Mouse (Mus musculus): ENCODE data around the gene P2rx6.
A peak's percentile ranks its signal among the peaks of the same experiment; 100 is the strongest.
"Not testable (repeated sequence)": the region's sequence is repeated elsewhere in the genome, so short reads cannot be mapped to it uniquely, and the experiment has no call there.

P2rx6 gene

DNA sequence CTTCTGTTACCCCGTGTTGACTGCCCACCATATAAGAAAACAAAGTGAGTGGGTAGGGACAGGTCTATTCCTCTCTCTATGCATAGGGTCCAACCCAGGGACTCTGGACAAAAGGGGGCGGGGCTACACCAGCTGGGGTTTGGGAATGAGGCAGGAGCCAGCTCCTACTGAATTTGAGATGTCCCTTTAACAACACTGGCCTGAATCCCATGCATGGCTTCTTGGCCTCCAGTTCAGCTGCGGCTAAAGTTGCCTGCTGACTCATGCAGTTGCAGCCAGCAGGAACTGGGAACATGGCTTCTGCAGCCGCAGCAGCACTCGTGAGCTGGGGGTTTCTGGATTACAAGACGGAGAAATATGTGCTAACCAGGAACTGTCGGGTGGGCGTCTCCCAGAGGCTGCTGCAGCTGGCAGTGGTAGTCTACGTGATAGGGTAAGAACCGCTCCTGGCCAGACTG is at the start of gene P2rx6:
Gene P2rx6, plus strand, starts transcription at position 135 of the 458 bp plus-strand sequence.
- no peak for DNase-seq (ENCODE audit: low read depth, low spot score)

DNA sequence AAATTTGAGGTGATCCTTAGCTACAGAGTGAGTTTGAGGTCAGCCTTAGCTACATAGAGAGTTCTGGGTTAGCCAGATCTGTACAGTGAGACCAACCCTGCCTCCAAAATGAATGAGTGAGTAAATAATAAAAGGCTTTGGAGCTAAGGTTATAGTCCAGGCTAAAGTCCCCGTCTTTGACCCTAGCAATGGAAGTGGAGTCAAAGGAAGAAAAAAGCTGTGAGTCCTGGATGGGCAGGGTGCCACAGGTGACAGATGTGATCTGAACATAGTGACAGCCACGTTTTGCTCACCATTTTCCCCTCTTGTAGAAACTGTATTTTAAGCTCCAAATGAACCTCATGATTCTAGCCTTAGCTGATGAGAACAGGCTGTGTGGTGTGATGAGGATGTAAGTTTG is 42.8 kb upstream of the P2rx6 start:
- DNase-seq (ENCODE audit: low read depth, low spot score), result no peak

DNA sequence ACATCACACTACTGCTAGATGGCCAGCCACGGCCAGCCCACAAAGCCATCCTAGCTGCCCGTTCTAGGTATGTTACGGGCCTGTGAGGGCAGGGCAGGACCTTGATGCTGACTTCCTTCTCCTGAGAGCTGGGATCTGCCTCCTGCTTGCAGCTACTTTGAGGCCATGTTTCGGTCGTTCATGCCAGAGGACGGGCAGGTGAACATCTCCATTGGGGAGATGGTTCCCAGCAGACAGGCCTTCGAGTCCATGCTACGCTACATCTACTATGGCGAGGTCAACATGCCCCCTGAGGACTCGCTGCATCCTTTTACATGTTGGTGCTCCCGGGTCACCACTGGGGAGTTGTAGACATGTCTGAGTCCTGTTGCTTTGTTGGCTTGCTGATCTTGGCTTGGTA is 37.5 kb upstream of the P2rx6 start:
- DNase-seq (ENCODE audit: low read depth, low spot score), result no peak

DNA sequence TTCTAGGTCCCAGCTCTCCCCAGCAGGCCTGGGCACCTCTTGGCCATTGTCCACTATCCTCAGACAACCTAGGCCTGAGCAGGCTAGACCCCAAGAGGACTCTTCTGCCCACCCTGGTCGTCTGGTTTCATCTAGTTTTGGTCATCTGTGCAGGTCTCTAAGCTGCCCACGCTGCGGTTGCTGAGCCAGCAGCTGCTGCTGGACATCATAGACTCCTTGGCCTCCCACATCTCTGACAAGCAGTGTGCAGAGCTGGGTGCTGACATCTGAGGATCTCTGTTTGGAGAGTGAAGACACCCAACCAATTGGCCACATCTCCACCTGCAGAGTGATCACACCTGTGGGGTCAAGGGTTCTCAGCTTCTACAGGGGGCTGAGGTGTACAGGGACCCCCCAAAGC is 36.2 kb upstream of the P2rx6 start:
- no peak for DNase-seq (ENCODE audit: low read depth, low spot score)

DNA sequence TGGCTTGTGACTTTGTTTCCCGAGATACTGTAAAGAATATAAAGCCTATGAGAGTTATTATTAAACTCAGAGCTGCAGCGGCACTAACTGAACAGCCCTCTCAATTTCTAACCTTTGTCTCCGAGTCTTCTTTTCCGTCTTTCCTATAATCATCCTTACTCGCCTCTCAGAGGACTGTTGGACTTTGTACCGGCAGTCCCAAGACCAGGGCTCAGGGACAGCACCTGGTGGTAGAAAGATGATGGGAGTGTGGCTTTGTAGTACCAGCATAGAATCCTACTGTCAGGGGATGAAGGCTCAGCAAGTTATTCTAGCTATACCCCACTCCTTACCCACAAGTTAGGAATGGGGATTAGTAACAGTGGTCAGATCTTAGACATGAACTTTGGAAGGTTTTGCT is 35.5 kb upstream of the P2rx6 start:
- no peak for DNase-seq (ENCODE audit: low read depth, low spot score)

DNA sequence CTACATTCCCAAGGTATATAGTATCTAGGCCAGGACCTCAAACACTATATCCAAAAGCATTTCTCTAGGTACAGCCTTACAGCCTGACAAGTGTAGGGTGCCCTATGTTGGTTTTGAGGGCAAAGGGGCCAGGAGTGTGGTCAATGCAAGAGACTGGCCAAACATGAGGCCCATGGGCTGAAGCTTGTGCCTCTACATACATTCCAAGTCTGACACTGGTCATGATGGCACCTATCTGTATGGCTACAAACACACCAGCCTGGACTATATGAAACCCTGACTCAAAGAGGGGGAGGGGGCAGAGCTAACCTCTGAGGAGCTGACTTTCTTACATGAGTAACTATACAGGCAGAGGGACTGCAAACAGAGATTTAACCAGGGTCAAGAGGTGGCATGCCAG is 34.1 kb upstream of the P2rx6 start:
- DNase-seq (ENCODE audit: low read depth, low spot score), result no peak

DNA sequence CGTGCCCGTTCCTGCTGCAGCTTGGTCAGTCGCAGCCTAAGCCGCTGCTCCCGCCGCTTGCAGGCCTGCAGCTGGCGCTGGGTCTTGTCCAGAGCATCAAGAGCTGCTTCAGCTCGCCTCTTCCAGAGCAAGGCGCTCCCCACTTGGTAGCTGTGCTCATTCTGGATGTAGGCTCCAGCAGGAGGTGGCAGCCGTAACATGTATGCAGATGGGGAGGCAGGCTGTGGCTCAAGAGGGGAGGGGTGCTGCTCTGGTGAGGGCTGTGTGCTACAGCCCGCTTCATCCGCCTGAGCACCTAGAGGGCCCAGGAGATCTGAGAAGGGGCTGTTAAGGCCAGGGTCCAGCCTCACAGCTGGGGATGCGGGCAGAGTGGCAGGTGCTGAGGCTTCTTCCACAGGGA is 33.4 kb upstream of the P2rx6 start:
- DNase-seq (ENCODE audit: low read depth, low spot score), result no peak

DNA sequence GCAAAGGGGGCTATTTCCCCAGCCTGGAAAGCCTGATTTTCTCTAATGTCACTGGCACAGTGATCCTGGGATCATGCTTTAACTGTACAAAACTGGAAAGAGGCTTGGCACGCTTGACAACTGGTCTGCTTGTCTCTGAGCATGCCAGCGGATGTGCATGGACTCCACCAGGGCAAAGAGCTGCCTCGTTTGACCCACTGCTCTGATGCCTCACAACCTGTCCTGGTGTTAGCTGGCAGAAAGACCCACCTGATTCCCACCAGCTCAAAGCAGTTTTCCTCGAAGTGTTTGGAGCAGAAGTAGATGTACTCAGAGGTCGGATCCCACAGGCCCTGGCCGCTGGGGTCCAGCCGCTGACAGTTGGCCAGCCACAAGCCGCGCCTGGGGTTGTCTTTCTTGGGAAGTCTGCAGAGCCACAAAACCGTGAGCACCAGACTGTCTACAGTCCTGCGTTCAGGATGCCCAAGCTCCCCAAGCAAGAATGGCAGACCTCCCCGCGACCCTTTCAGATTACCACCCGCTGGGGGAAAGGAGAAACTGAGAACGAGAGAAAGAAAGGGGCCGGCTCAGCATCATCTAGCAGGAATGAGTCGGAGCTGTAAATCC is 31.6 kb upstream of the P2rx6 start:
- DNase-seq (ENCODE audit: low read depth, low spot score), result no peak

DNA sequence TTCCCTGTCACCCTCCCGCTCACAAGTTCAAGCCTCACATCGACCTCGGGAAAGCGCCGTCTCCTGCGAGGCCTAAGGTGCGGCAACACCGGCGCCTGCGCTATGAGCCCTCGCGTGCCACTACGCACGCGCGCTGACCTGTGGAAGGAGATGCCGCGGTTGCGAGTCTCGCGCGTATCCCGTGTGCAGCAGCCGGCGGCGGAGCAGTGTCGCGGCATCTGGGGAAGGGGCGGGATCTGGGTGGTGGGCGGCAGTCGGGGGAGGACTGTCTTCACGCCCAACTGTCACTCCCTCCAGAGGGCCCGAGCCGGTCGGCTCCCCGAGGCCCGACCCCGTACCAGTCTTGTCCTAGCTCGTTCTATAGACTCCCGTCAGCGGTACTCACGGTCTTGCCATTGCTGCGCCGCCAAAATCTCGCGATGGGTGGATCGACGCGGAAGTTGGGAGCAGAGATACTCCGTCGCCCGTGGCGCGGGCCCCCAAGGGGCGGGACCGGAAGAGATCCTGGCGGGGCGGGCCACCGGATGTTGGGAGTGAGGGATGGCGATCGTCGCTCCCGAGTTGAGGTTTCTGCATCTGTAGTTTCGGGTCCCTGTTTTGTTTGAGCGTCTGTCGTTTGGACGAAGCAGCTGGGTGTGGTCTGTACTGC is 30.9 kb upstream of the P2rx6 start, which contains the start of gene Thap7:
Gene Thap7, minus strand, starts transcription at position 497 of the 649 bp plus-strand sequence.
- DNase-seq (ENCODE audit: low read depth, low spot score), result peak; percentile 96

DNA sequence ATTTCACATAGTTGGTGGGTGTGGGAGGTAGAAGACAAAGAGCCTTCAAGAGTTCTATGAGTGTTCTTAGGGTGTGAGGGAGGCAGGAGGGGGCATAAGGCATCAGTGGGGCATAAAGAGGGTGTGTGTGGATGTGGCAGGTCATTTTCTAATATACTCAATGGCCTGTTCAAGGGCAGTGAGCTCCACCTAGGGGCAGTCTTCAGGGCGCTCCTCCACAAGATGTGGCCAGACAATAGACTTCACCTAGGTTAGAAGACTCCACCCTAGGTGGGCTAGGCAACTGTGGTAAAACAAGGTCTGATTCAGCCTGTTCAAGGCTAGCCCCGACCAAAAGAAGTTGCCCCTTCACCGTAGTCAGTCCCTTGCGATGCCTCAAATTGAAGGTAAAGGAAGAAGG is 29.4 kb upstream of the P2rx6 start:
- no peak for DNase-seq (ENCODE audit: low read depth, low spot score)

DNA sequence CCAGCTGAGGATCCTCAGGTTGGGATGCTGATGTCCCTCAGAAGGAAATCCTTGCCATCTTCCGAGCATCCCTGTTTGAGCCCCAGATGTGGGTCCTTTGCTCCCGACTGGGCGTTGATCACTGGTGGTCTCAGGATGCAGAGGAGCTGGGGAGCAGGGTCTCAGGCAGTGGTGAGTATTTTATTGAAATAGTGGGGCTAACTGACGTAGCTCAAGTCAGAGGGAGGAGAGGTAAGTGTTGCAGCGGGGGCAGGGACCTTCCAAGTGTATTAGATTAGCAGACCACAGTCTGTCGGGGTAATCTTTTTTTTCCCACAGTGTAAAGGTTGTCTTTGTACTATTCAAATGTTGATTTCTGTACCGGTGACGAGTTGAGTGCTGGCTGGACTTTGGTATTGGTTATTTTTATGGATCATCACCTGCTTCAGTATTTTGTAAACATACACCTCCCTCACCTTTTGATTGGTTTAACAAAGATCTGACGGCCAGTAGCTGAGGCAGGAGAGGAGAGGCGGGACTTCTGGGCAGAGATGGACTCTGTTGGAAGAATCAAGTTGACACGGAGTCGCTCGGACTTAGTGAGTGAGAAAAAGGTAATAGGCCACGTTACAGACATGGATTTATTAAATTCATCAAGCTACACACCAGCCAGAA is 28.9 kb upstream of the P2rx6 start:
- DNase-seq (ENCODE audit: low read depth, low spot score), result no peak

DNA sequence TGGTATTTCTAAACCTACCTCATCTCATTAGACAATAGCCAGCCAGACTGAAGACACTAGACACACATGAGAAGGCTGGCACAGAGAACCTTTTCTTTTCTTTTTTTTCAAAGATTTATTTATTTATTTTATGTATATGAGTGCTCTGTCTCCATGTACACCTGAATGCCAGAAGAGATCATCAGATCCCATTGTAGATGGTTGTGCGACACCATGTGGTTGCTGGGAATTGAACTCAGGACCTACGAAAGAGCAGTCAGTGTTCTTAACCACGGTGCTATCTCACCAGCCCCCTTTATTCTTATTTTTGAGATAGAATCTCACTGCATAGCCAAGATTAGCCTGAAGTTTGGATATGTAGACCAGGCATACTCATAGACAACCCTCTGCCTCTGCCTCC is 25.1 kb upstream of the P2rx6 start:
- no peak for DNase-seq (ENCODE audit: low read depth, low spot score)

DNA sequence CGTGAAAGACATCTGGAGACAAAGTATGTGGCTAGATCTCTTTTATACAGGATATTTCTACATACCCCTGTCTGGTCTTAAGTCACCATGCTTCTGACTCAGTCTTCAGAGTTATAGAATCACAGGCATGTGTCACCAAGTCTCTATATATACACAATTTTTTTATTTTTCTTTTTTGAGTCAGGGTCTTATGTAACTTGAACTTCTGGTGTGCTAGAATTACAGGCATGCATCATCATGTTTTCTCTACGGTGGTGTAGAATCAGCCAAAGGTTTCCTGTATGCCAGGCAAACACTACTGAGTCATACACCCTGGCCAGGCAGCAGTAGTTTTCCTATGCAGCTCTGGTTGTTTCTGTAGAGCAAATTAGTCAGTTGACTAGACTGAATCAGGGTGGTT is 19.1 kb upstream of the P2rx6 start:
- no peak for DNase-seq (ENCODE audit: low read depth, low spot score)

DNA sequence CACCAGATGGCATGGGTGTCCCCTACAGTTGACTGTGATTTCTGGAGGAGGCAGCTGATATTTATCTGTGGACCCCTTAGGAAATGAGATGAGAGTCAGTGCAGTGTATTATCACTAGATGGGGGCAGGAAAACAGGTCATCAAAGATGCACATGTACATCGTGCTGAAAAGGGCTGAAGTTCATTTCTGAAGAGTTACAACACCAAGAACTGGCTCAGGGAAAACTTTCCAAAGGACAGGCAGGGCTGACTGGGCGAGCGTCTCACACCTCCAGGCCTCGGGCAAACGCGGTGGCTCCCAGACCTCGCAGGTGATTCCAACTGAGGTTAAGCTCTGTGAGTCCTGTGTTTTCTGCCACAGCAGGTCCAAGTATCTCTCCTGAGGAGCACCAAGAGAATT is 8.8 kb upstream of the P2rx6 start:
- no peak for DNase-seq (ENCODE audit: low read depth, low spot score)

DNA sequence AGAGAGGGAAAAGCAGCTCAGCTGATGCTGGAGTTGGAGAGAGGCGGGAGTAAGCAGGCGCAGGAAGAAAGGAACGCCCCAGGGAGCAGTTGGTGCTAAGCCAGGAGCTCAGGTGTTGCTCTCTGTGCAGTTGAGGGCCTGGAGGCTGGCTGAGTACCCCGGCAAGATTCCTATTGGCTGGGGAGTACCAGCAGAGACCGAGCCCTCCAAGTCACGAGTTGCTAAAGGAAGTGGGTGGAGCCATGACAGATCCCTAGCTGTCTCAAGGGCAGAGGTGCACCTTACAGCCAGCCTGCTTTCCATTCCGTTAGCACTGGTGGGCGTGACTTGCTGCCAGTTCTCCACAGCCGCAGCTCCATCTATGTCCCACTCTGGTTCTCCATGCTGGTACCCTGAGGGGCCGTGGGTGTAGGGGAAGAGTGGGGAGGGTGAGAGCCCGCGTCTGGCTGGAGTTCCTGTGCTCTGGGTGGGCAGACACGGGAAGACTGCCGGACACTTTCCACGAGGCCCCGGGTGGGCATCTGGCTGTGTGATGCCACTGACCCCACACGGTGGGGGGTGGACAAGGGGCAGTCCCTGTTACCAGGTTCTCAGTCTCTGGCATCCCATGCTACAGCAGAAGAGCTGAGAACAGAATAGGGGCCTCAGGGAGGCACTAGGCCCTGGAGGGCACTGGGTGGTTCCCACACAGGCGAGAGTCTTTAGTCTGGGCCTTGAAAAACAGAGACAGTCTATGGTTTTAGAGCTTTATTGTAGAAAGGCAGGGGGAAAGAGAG is 7.6 kb upstream of the P2rx6 start:
- DNase-seq (ENCODE audit: low read depth, low spot score), result no peak

DNA sequence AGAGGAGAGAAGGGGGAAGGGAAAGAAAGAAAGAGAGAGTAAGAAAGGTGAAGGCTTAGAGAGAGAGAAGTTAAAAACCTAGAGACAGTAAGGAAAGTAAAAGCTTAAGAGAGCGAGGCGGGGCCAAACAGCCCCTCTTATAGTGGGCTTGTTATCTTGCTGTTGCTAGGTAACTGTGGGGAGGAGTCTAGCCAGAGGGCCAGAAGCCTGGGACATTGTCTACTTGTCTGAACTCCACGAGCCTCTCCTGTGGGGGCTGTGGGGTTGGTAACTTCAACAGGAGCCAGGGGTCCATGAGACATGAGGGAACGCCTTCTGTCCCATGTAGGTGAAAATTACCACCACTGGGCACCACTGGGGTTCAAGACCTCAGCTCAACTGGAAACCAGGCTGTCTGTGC is 7.0 kb upstream of the P2rx6 start:
- DNase-seq (ENCODE audit: low read depth, low spot score), result not testable (repeated sequence)

DNA sequence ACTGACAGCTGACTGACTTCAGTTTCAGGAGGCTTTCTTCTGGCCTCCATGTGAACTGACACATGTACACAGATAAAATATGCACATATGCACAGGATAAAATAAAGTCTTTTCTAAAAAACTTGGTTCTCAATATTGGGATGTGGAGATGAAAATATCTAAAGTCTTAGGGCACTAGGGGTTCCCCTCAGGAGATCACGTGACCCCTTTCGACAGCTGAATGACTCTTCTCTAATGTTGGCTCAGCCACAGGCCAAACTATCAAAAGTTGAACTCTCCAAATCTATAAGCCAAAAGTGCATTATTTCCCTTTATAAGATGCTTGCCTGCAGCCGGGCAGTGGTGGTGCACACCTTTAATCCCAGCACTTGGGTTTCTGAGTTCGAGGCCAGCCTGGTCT is 5.5 kb upstream of the P2rx6 start:
- DNase-seq (ENCODE audit: low read depth, low spot score), result no peak

DNA sequence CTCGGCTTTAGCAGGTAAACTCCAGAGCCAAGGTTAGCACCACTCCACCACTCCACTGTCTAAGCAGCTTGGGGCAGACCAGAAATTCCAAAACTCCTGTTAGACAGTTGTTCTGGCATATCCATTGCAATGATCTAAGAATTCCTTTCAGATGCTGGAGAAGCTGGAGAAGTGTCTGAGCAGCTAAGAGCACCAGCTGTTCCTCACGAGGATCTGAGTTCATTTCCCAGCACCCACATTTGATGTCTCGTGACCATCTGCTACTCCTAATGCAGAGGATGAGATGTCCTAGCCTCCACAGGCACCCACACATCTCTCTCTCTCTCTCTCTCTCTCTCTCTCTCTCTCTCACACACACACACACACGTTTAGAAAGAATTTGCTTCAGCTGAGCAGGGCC is 4.8 kb upstream of the P2rx6 start:
- DNase-seq (ENCODE audit: low read depth, low spot score), result no peak

DNA sequence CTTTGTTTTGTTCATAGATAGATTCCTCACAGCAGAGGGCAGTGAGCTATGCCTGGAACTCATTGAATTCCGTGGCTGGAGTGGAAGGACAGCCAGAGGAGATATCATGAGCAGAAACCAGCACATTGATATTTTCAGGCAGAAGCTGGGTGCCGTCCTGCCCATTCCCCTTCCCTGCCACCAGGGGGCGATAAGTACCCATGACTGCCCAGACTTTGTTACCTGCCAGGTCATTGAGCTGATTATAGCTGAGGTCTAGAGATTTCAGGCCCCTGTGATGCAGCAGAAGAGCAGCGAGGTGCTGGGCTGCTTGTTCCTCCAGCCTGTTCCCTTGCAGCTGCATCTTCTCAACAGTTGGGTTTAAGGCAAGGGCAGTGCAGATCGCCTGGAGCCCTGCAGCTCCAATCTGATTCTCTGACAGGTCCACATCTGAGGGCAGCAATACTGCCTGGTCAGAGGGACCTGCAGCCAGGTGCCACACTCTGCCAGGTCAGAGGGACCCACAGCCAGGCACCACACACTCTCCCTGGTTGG is 3.7 kb upstream of the P2rx6 start:
- DNase-seq (ENCODE audit: low read depth, low spot score), result no peak

DNA sequence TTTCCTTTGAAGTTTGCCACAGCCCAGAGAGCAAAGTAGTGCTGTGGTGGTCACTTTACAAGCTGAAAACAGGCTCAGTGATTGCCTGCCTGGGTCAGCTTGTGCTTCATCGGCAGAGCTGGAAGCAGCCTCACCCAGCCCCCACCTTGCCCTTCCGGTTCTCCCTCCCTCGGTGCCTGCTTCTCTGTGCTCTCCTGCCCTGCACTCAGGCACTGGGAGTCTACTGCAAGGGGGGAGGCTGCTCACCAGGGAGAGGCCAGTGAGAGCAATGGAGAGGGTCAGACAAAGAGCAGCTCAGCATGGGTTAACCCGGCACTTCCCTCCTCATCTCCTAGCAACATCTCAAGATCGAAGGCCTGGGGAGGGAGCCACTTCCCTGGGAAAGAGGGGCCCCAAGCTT is 2.9 kb upstream of the P2rx6 start:
- no peak for DNase-seq (ENCODE audit: low read depth, low spot score)

DNA sequence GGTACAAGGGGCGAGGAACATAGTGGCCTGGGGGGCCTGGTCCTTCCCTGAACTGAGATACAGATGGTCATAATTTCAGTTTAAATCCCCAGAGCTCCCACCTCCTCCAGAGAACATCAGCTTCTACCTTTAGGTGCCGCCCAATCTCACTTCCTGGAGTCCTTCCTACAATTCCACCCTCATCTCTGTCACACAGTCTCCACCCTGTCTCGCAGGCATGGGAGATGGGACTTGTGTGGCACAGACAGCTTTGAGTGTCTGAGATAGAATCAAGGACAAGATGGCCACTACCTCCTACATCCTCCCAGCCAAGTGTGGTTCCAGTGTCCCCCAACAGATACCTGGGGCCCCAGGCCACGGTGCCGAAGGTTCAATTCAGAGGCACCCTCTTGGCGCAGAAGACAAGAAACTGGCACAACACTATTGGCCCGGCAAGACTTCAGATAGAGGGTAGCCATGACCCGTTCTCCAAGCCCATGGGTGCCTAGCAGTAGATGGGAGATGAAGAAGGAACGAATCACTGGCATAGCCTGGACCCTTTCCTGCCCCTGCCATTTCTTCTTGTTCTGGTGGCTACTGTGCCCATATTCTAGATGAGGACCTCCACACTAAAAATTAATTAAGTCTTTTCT is 2.2 kb upstream of the P2rx6 start:
- DNase-seq (ENCODE audit: low read depth, low spot score), result no peak

All from brain, embryonic 18.5 days (tissue).